Mouse (Mus musculus) liver, embryonic 14.5 days (tissue): Measurements from ENCODE around the gene Kif13a.

Experiments
- CTCF ChIP-seq: IDR thresholded peaks from 2 replicates; pipeline ENCODE4 v1.5.1; 2016; ENCODE audit warnings: antibody characterized with exemption, low read depth, control low read depth
- EP300 ChIP-seq: IDR thresholded peaks from 2 replicates; pipeline ENCODE4 v1.6.1; 2016; ENCODE audit warnings: antibody characterized with exemption, low read depth

- TF ChIP-seq EP300 (no peak), CTCF (no peak)
Observed at GRCm38 (mm10) chr13:46742367-46742766, 187.3 kb downstream of the Kif13a start.
